Comparison of ENCODE assay signal across 8 mouse cellular contexts in genomic region chr13:63272017-63272601, GRCm38 (mm10).
DNase-seq lines count a peak whose midpoint lies in the region; ATAC-seq and TF ChIP-seq lines count a peak whose summit lies in the region.

No protein-coding gene starts in this region.

- peak overlapping the region; percentile 54 for H3K9ac ChIP-seq in forebrain, embryonic 11.5 days (ENCODE audit: low read length)
- peak overlapping the region; percentile 35 for H3K9ac ChIP-seq in kidney, postnatal 0 days (ENCODE audit: low read depth, low read length)
- peak overlapping the region; percentile 67 for H3K9ac ChIP-seq in neural tube, embryonic 13.5 days

- peaks cover 3% of the 10 kb centered on the region; the same call in 1 of the 2 replicates for H3K4me1 ChIP-seq in forebrain, embryonic 11.5 days (replicated peaks; ENCODE audit: control insufficient read depth, insufficient read depth, low read length)
- H3K4me1 ChIP-seq in kidney, postnatal 0 days (replicated peaks; ENCODE audit: insufficient read depth, low read length), result peaks cover 14% of the 10 kb centered on the region
- H3K4me1 ChIP-seq in neural tube, embryonic 13.5 days (replicated peaks), result peaks cover 33% of the 10 kb centered on the region

- no peaks in the 10 kb centered on the region for H3K36me3 ChIP-seq in forebrain, embryonic 11.5 days (ENCODE audit: control insufficient read depth, insufficient read depth, low read length)
- H3K36me3 ChIP-seq in kidney, postnatal 0 days (ENCODE audit: insufficient read depth, low read length), result 0 out of 2 replicates have a peak, but pooled peaks cover 3% of the 10 kb centered on the region
- no peaks in the 10 kb centered on the region for H3K36me3 ChIP-seq in neural tube, embryonic 13.5 days

- peak overlapping the region; percentile 81 for H3K4me2 ChIP-seq in forebrain, embryonic 11.5 days (ENCODE audit: low read depth, low read length, severe bottlenecking)
- peak overlapping the region; percentile 59 for H3K4me2 ChIP-seq in kidney, postnatal 0 days (ENCODE audit: low read length)
- H3K4me2 ChIP-seq in neural tube, embryonic 13.5 days, result peak overlapping the region; percentile 76

- no peak overlapping the region for H3K27ac ChIP-seq in forebrain, embryonic 11.5 days (ENCODE audit: low read depth, low read length)
- peak overlapping the region; percentile 83 for H3K27ac ChIP-seq in kidney, postnatal 0 days
- peak overlapping the region; percentile 69 for H3K27ac ChIP-seq in neural tube, embryonic 13.5 days (replicated peaks)

- H3K9me3 ChIP-seq in forebrain, embryonic 11.5 days (ENCODE audit: control insufficient read depth, low read length), result no peaks in the 10 kb centered on the region
- no peaks in the 10 kb centered on the region for H3K9me3 ChIP-seq in kidney, postnatal 0 days (replicated peaks; ENCODE audit: low read length)
- no peaks in the 10 kb centered on the region for H3K9me3 ChIP-seq in neural tube, embryonic 13.5 days

- 4% methylated on average over 16 of the region's 16 CpGs for WGBS in forebrain, embryonic 11.5 days
- 22% methylated on average over 16 of the region's 16 CpGs for WGBS in kidney, postnatal 0 days
- WGBS in neural tube, embryonic 13.5 days, result 5% methylated on average over 16 of the region's 16 CpGs

- H3K4me3 ChIP-seq in forebrain, embryonic 11.5 days (ENCODE audit: low read depth, low read length), result peak overlapping the region; percentile 44
- peak overlapping the region; percentile 37 for H3K4me3 ChIP-seq in kidney, postnatal 0 days (replicated peaks; ENCODE audit: low read depth, low read length)
- H3K4me3 ChIP-seq in neural tube, embryonic 13.5 days, result peak overlapping the region; percentile 46

- no peak for TF ChIP-seq CTCF in kidney, postnatal 0 days (IDR thresholded peaks at IDR 0.05; ENCODE audit: low read depth)

- DNase-seq in kidney, adult 11 months, result peak; percentile 67
- DNase-seq in kidney, adult 18-20 months, result no peak
- DNase-seq in forebrain, embryonic 11.5 days (ENCODE audit: low spot score), result peak; percentile 62
- no peak for DNase-seq in kidney, postnatal 0 days (ENCODE audit: low spot score)
- no peak for DNase-seq in thymus, postnatal 0 days (ENCODE audit: low spot score)
- DNase-seq in adrenal gland, adult 2 months, result no peak
- DNase-seq in left cerebral cortex, adult 18-20 months (ENCODE audit: low spot score in 2 of 2), result no peak

- peaks cover 11% of the 10 kb centered on the region; the same call in 1 of the 2 replicates for H3K27me3 ChIP-seq in forebrain, embryonic 11.5 days (ENCODE audit: control insufficient read depth, insufficient read depth, low read length)
- no peaks in the 10 kb centered on the region for H3K27me3 ChIP-seq in kidney, postnatal 0 days (ENCODE audit: insufficient read depth, low read length)
- H3K27me3 ChIP-seq in neural tube, embryonic 13.5 days, result peaks cover 24% of the 10 kb centered on the region

- peak; percentile 50 for ATAC-seq in forebrain, embryonic 11.5 days (replicated peaks; ENCODE audit: low FRiP score)
- peak; percentile 21; the same call in 1 of the 2 replicates for ATAC-seq in kidney, postnatal 0 days (replicated peaks; ENCODE audit: low FRiP score, low read depth)
- ATAC-seq in neural tube, embryonic 13.5 days (ENCODE audit: low read depth), result 0 out of 2 replicates have a peak, but pooled peaks have one; percentile 29

Comparison
In these comparisons a context has a peak if more than half of its experiments do, and no peak if none do; other contexts are left out.
1. DNase-seq: peak in kidney, adult 11 months (single experiment) and forebrain, embryonic 11.5 days (single experiment); none in kidney, adult 18-20 months (single experiment), kidney, postnatal 0 days (single experiment), thymus, postnatal 0 days (single experiment), adrenal gland, adult 2 months (single experiment) and left cerebral cortex, adult 18-20 months (0 of 2).
2. Peak in every context shown above with its lines, with median percentiles within 50 percentile points of each other: ATAC-seq, H3K4me2 ChIP-seq, H3K4me3 ChIP-seq and H3K9ac ChIP-seq.